Mouse (Mus musculus) small intestine, adult 2 months (tissue): ENCODE results near the gene Fam166a. TPM values are rescaled to one million over a fixed set of nuclear protein-coding genes. Genes with fewer than 3 reads are reported as not detected.

Experiments
- H3K27ac ChIP-seq: fragments of 200-500 bp; 2 replicates; pipeline ENCODE4 v1.5.1; 2012; ENCODE audit warnings: low read depth, low read length, control low read depth, inconsistent platforms; ENCODE audit not compliant: insufficient read depth
- H3K27me3 ChIP-seq: fragments of 200-500 bp; 2 replicates; pipeline ENCODE4 v1.6.1; 2012; ENCODE audit warnings: mild to moderate bottlenecking, moderate library complexity, low read length, inconsistent platforms; ENCODE audit not compliant: control insufficient read depth, insufficient read depth
- H3K36me3 ChIP-seq: fragments of 200-500 bp; 2 replicates; pipeline ENCODE4 v1.6.1; 2012; ENCODE audit warnings: mild to moderate bottlenecking, low read length, control low read depth, inconsistent platforms; ENCODE audit not compliant: control insufficient read depth, insufficient read depth
- H3K4me1 ChIP-seq: fragments of 200-500 bp; 2 replicates; pipeline ENCODE4 v1.6.1; 2012; ENCODE audit warnings: low read length, inconsistent platforms, mixed read lengths; ENCODE audit not compliant: control insufficient read depth, insufficient read depth, insufficient read length
- H3K4me3 ChIP-seq: fragments of 200-500 bp; 2 replicates; pipeline ENCODE4 v1.5.1; 2012; ENCODE audit warnings: low read depth, mild to moderate bottlenecking, control low read depth, inconsistent platforms, low read length, moderate library complexity
- CTCF ChIP-seq: fragments of 200-500 bp; IDR thresholded peaks from 2 replicates; pipeline ENCODE4 v1.5.1; 2012; ENCODE audit warnings: low read depth, mild to moderate bottlenecking, control low read depth, inconsistent platforms, low read length, moderate library complexity, mixed read lengths; ENCODE audit not compliant: insufficient replicate concordance, insufficient read length; ENCODE audit errors: extremely low read depth
- POLR2A ChIP-seq: fragments of 200-500 bp; IDR thresholded peaks from 2 replicates; pipeline ENCODE4 v1.6.1; 2012; ENCODE audit warnings: low read depth, mild to moderate bottlenecking, control low read depth, inconsistent platforms, low read length, moderate library complexity
- WGBS: fragments of 180-500 bp; shearing (Covaris S2); methylation state at CpG from one replicate; pipeline ENCODE4 v1.1.7; 2018; 5-methylcytosine and 5-hydroxymethylcytosine counted together
- polyA plus RNA-seq: library from polyadenylated mRNA; depleted of rRNA; stranded (reverse); fragments of >200 nt; gene quantifications from 2 replicates; pipeline ENCODE4 v1.2.3, GENCODE M21; 2012

The Fam166a gene
- polyA plus RNA-seq, 1 experiment: 0.10 TPM

- Histone ChIP-seq H3K4me1 (peaks cover 77% of the 10 kb centered on the region), H3K27ac (peak overlapping the region; percentile 75), H3K27me3 (no peaks in the 10 kb centered on the region), H3K4me3 (no peak overlapping the region), H3K36me3 (no peaks in the 10 kb centered on the region)
- 19% methylated on average over 7 of the region's 7 CpGs for WGBS
- TF ChIP-seq POLR2A: no peak
- TF ChIP-seq CTCF: no peak
These were observed 43.5 kb upstream of the Fam166a start for GRCm38 (mm10) chr2:25174866-25175689.

- H3K27ac ChIP-seq: peak overlapping the region; percentile 64
- no peaks in the 10 kb centered on the region for H3K36me3 ChIP-seq
- no peak overlapping the region for H3K4me3 ChIP-seq
- TF ChIP-seq CTCF: no peak
- TF ChIP-seq POLR2A: no peak
- WGBS: 52% methylated on average over 4 of the region's 4 CpGs
- H3K27me3 ChIP-seq: no peaks in the 10 kb centered on the region
- peaks cover 73% of the 10 kb centered on the region for H3K4me1 ChIP-seq
These were observed 42.9 kb upstream of the Fam166a start for GRCm38 (mm10) chr2:25175690-25176078.

GRCm38 (mm10) chr2:25176573-25176972 lies 42.0 kb upstream of the Fam166a start:
- TF ChIP-seq CTCF (no peak), POLR2A (no peak)
- H3K27me3 ChIP-seq: no peaks in the 10 kb centered on the region
- WGBS: 62% methylated on average over 6 of the region's 6 CpGs
- H3K4me3 ChIP-seq: no peak overlapping the region
- H3K36me3 ChIP-seq: no peaks in the 10 kb centered on the region
- H3K4me1 ChIP-seq: peaks cover 66% of the 10 kb centered on the region
- peak overlapping the region; percentile 32; the same call in 1 of the 2 replicates for H3K27ac ChIP-seq

GRCm38 (mm10) chr2:25177076-25177475 lies 41.5 kb upstream of the Fam166a start:
- TF ChIP-seq CTCF (no peak), POLR2A (no peak)
- H3K36me3 ChIP-seq: no peaks in the 10 kb centered on the region
- H3K27me3 ChIP-seq: no peaks in the 10 kb centered on the region
- WGBS: 21% methylated on average over 4 of the region's 4 CpGs
- peaks cover 62% of the 10 kb centered on the region for H3K4me1 ChIP-seq
- peak overlapping the region; percentile 32; the same call in 1 of the 2 replicates for H3K27ac ChIP-seq
- H3K4me3 ChIP-seq: peak overlapping the region; percentile 3; the same call in 1 of the 2 replicates

GRCm38 (mm10) chr2:25177685-25178084 lies 40.9 kb upstream of the Fam166a start:
- H3K4me1 ChIP-seq: peaks cover 58% of the 10 kb centered on the region
- TF ChIP-seq CTCF (no peak), POLR2A (no peak)
- no peaks in the 10 kb centered on the region for H3K27me3 ChIP-seq
- H3K27ac ChIP-seq: 0 out of 2 replicates have a peak overlapping the region, but pooled peaks have one; percentile 8
- peak overlapping the region; percentile 3; the same call in 1 of the 2 replicates for H3K4me3 ChIP-seq
- no peaks in the 10 kb centered on the region for H3K36me3 ChIP-seq
- WGBS: 15% methylated on average over 6 of the region's 6 CpGs

GRCm38 (mm10) chr2:25178285-25178972 lies 40.1 kb upstream of the Fam166a start:
- Histone ChIP-seq H3K27ac (peak overlapping the region; percentile 8), H3K4me1 (peaks cover 51% of the 10 kb centered on the region), H3K27me3 (no peaks in the 10 kb centered on the region), H3K36me3 (no peaks in the 10 kb centered on the region), H3K4me3 (no peak overlapping the region)
- TF ChIP-seq CTCF (no peak), POLR2A (no peak)
- WGBS: 67% methylated on average over 10 of the region's 10 CpGs
